In genomic region chr17:68933265-68933664, GRCm38 (mm10) we compare ENCODE assay signal across 11 mouse cellular contexts.
"Had no signal": no experiment of that assay in that cellular context is flagged by ENCODE, and none has a peak within 500 bp of the region (broad histone marks: within the 10 kb centered on the region; RNA-seq: fewer than 3 reads in every experiment).

No protein-coding gene starts in this region.

- DNase-seq: kidney, adult 8-10 months; kidney, postnatal 10 days; left cerebral cortex, postnatal 4 days; liver, postnatal 0 days; lung, embryonic 14.5 days; spleen, adult 18-20 months; thymus, postnatal 25 days had no signal

- ATAC-seq: intestine, embryonic 15.5 days; liver, postnatal 0 days; lung, postnatal 0 days; midbrain, embryonic 13.5 days; midbrain, embryonic 16.5 days had no signal
